Mouse (Mus musculus): ENCODE measurements around the gene Camk2b. TPM values are rescaled to one million over a fixed set of nuclear protein-coding genes. Genes with fewer than 3 reads are reported as not detected.

Gene Camk2b
- polyA plus RNA-seq, 1 experiment = 183 TPM

DNA sequence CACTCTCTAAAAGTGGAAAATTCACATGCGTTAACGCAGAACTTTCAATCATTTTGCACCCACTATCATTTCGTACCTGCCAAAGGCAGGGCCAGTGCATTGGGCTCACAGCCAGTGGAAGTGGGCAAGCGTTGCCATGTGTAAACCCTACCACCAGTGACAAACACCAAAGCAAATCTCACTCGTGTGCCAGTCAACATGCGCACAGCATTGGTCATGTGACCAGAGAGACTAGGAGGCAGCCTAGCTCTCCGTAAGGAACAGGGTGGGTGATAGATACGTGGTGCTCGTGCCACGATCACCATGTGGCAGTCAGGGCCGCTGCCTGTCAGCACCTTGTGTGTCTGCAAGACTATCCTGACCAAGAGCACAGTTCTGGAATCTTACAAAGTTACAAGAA lies 3.8 kb downstream of the Camk2b start:
- no peak for TF ChIP-seq CTCF (IDR thresholded peaks at IDR 0.05; ENCODE audit: insufficient read depth, low read depth, low read length)
- no peak for TF ChIP-seq POLR2A (IDR thresholded peaks at IDR 0.05; ENCODE audit: insufficient read depth, low read depth, low read length)
- 39% methylated on average over 11 of the region's 11 CpGs for WGBS
- Histone ChIP-seq H3K4me3 (ENCODE audit: insufficient read depth, low read depth, low read length) (peak overlapping the region; percentile 24), H3K4me1 (ENCODE audit: control insufficient read depth, insufficient read depth, low read length) (peaks cover 49% of the 10 kb centered on the region), H3K27ac (ENCODE audit: insufficient read depth, low read depth, low read length) (0 out of 2 replicates have a peak overlapping the region, but pooled peaks have one; percentile 0)

DNA sequence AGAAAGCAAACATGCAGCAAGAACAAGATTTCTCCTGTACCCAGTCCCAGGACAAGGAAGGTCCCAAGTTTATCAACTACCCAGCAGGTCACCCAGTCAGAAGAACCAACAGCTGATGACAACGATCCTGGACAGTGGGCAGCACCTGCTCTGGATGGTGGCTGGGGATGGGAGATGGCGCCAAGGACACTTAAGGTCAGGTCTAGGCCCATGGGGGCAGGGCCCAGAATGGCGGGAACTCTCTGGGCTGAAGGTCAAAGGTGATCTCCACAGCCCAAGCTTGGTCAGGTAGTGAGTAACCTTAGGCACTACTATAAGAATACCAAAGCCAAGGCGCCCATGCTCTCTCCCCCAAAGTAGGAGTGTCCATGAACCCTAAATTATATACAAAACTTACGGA lies 4.3 kb downstream of the Camk2b start:
- Histone ChIP-seq H3K27ac (ENCODE audit: insufficient read depth, low read depth, low read length) (no peak overlapping the region), H3K4me3 (ENCODE audit: insufficient read depth, low read depth, low read length) (peak overlapping the region; percentile 33), H3K4me1 (ENCODE audit: control insufficient read depth, insufficient read depth, low read length) (peaks cover 45% of the 10 kb centered on the region)
- TF ChIP-seq POLR2A (IDR thresholded peaks at IDR 0.05; ENCODE audit: insufficient read depth, low read depth, low read length) (no peak), CTCF (IDR thresholded peaks at IDR 0.05; ENCODE audit: insufficient read depth, low read depth, low read length) (no peak)
- WGBS = 54% methylated on average over 5 of the region's 5 CpGs

- Histone ChIP-seq H3K4me3 (ENCODE audit: insufficient read depth, low read depth, low read length) (0 out of 2 replicates have a peak overlapping the region, but pooled peaks have one; percentile 3), H3K27ac (ENCODE audit: insufficient read depth, low read depth, low read length) (no peak overlapping the region), H3K4me1 (ENCODE audit: control insufficient read depth, insufficient read depth, low read length) (peaks cover 40% of the 10 kb centered on the region)
- 69% methylated on average over 10 of the region's 10 CpGs for WGBS
- TF ChIP-seq POLR2A (IDR thresholded peaks at IDR 0.05; ENCODE audit: insufficient read depth, low read depth, low read length) (no peak), CTCF (IDR thresholded peaks at IDR 0.05; ENCODE audit: insufficient read depth, low read depth, low read length) (no peak)
Observed at GRCm38 (mm10) chr11:6059162-6059561, 7.0 kb downstream of the Camk2b start.

DNA sequence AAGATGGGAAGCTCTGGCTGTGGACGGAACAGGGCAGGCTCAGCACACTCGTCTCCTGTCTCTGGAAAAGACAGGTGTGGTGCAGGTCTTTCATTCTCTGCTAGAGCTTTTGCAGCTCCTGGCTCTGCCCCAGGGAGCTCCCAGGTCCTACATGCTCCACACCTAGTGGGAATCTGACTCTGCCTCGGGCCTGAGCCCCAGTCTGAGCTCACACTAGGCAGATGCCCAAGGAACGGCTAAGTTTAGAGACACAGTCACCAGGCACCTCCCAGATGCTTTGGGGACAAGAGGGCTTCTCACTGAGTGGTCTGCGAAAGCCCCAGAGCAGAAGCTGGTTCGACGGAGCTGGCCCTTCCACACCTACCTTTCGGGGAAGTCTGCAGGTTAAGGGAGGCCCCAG lies 12.8 kb downstream of the Camk2b start:
- 57% methylated on average over 8 of the region's 8 CpGs for WGBS
- no peak overlapping the region for H3K27ac ChIP-seq (ENCODE audit: insufficient read depth, low read depth, low read length)
- H3K4me1 ChIP-seq (ENCODE audit: control insufficient read depth, insufficient read depth, low read length) = peaks cover 50% of the 10 kb centered on the region
- TF ChIP-seq CTCF (IDR thresholded peaks at IDR 0.05; ENCODE audit: insufficient read depth, low read depth, low read length) = no peak
- no peak for TF ChIP-seq POLR2A (IDR thresholded peaks at IDR 0.05; ENCODE audit: insufficient read depth, low read depth, low read length)
- H3K4me3 ChIP-seq (ENCODE audit: insufficient read depth, low read depth, low read length) = no peak overlapping the region

DNA sequence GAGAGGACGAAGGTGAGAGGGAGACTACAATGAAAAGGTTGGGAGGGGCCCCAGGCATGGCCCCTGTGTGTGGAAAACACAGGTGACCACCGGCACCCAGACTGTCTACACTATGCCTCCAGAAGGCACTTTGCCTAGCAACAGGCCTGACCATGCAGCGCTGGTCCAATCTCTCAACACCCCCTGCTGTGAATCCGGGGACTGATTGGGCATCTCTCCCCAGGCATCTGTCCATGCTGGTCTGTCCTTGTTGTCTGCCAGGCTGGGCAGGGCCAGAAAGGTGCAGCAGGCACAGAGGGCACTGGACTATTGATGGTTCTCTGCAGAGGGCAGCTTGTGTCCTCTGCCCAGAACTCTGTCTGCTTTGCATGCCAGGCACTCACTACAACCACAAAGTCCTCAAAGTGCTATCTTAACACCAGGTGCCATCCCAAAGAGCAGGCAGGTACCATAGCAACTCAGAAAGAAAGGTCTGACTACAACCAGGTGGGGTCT lies 16.0 kb downstream of the Camk2b start:
- Histone ChIP-seq H3K27ac (ENCODE audit: insufficient read depth, low read depth, low read length) (no peak overlapping the region), H3K4me1 (ENCODE audit: control insufficient read depth, insufficient read depth, low read length) (peaks cover 44% of the 10 kb centered on the region), H3K4me3 (ENCODE audit: insufficient read depth, low read depth, low read length) (no peak overlapping the region)
- 54% methylated on average over 4 of the region's 4 CpGs for WGBS
- TF ChIP-seq POLR2A (IDR thresholded peaks at IDR 0.05; ENCODE audit: insufficient read depth, low read depth, low read length) = no peak
- no peak for TF ChIP-seq CTCF (IDR thresholded peaks at IDR 0.05; ENCODE audit: insufficient read depth, low read depth, low read length)

DNA sequence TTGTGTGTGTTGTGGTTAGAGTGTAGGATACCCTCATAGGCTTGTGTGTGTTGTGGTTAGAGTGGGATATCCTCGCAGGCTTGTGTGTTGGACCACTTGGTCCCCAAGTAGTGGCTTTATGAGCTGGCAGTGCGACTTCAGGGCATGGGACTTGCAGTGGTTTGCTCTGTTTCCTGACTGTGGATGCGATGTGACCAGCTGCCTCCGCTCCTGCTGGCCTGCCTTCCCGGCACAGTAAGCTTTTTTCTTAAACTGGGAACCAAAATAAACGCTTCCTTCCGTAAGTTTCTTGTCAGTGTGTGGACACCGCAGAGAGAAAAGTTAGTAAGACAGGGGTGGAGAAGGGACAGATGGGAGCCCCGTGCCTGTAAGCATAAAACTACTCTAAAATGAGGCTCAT lies 18.0 kb downstream of the Camk2b start:
- TF ChIP-seq CTCF (IDR thresholded peaks at IDR 0.05; ENCODE audit: insufficient read depth, low read depth, low read length) = no peak
- no peak for TF ChIP-seq POLR2A (IDR thresholded peaks at IDR 0.05; ENCODE audit: insufficient read depth, low read depth, low read length)
- Histone ChIP-seq H3K4me3 (ENCODE audit: insufficient read depth, low read depth, low read length) (no peak overlapping the region), H3K4me1 (ENCODE audit: control insufficient read depth, insufficient read depth, low read length) (peaks cover 40% of the 10 kb centered on the region), H3K27ac (ENCODE audit: insufficient read depth, low read depth, low read length) (no peak overlapping the region)
- 52% methylated on average over 9 of the region's 9 CpGs for WGBS

- TF ChIP-seq CTCF (IDR thresholded peaks at IDR 0.05; ENCODE audit: insufficient read depth, low read depth, low read length) (no peak), POLR2A (IDR thresholded peaks at IDR 0.05; ENCODE audit: insufficient read depth, low read depth, low read length) (no peak)
- Histone ChIP-seq H3K4me3 (ENCODE audit: insufficient read depth, low read depth, low read length) (no peak overlapping the region), H3K27ac (ENCODE audit: insufficient read depth, low read depth, low read length) (peak overlapping the region; percentile 76), H3K4me1 (ENCODE audit: control insufficient read depth, insufficient read depth, low read length) (peaks cover 44% of the 10 kb centered on the region)
- WGBS = 25% methylated on average over 7 of the region's 7 CpGs
Observed at GRCm38 (mm10) chr11:6038929-6039328, 27.2 kb downstream of the Camk2b start.

- TF ChIP-seq POLR2A (IDR thresholded peaks at IDR 0.05; ENCODE audit: insufficient read depth, low read depth, low read length) (no peak), CTCF (IDR thresholded peaks at IDR 0.05; ENCODE audit: insufficient read depth, low read depth, low read length) (no peak)
- WGBS = 65% methylated on average over 7 of the region's 7 CpGs
- H3K4me3 ChIP-seq (ENCODE audit: insufficient read depth, low read depth, low read length) = no peak overlapping the region
- H3K27ac ChIP-seq (ENCODE audit: insufficient read depth, low read depth, low read length) = peak overlapping the region; percentile 76
- H3K4me1 ChIP-seq (ENCODE audit: control insufficient read depth, insufficient read depth, low read length) = peaks cover 50% of the 10 kb centered on the region
Observed at GRCm38 (mm10) chr11:6037686-6038085, 28.5 kb downstream of the Camk2b start.

GRCm38 (mm10) chr11:6037198-6037597 lies 29.0 kb downstream of the Camk2b start:
- peak overlapping the region; percentile 76 for H3K27ac ChIP-seq (ENCODE audit: insufficient read depth, low read depth, low read length)
- 36% methylated on average over 7 of the region's 7 CpGs for WGBS
- H3K4me3 ChIP-seq (ENCODE audit: insufficient read depth, low read depth, low read length) = no peak overlapping the region
- no peak for TF ChIP-seq CTCF (IDR thresholded peaks at IDR 0.05; ENCODE audit: insufficient read depth, low read depth, low read length)
- H3K4me1 ChIP-seq (ENCODE audit: control insufficient read depth, insufficient read depth, low read length) = peaks cover 54% of the 10 kb centered on the region

- no peak overlapping the region for H3K27ac ChIP-seq (ENCODE audit: insufficient read depth, low read depth, low read length)
- WGBS = 72% methylated on average over 4 of the region's 4 CpGs
- no peak overlapping the region for H3K4me3 ChIP-seq (ENCODE audit: insufficient read depth, low read depth, low read length)
- H3K4me1 ChIP-seq (ENCODE audit: control insufficient read depth, insufficient read depth, low read length) = peaks cover 56% of the 10 kb centered on the region
- TF ChIP-seq POLR2A (IDR thresholded peaks at IDR 0.05; ENCODE audit: insufficient read depth, low read depth, low read length) = no peak
- no peak for TF ChIP-seq CTCF (IDR thresholded peaks at IDR 0.05; ENCODE audit: insufficient read depth, low read depth, low read length)
Observed at GRCm38 (mm10) chr11:6036477-6036876, 29.7 kb downstream of the Camk2b start.
